Mouse (Mus musculus): ENCODE results near the gene Rpl22.

DNA sequence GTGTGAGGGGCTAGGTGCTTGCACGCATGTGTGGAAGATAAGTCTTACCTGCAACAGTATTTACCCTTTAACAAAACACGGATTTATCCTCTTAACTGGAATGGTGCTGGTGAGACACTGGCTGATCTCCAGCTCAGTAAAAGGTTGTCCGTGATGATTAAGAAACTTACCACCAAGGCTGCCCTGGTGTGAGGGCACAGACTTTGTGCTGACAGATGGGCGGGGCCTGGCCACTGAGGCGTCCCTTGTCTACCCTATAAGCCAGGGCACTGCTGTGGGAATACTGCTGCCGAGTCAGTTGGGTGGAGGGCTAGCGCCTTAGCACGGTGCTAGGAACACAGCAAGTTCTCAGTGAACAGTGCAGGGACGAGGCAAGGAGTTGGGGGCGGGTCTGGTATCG is 23.5 kb upstream of the Rpl22 start:
- TF ChIP-seq POLR2A (IDR thresholded peaks at IDR 0.05; ENCODE audit: borderline replicate concordance, control insufficient read depth, low read depth, low read length) (no peak), CTCF (IDR thresholded peaks at IDR 0.05; ENCODE audit: control insufficient read depth, insufficient read depth, low read length) (no peak)

Measured in bone marrow, adult 2 months (tissue).